ENCODE assay signal across 7 mouse cellular contexts in the genomic region with DNA sequence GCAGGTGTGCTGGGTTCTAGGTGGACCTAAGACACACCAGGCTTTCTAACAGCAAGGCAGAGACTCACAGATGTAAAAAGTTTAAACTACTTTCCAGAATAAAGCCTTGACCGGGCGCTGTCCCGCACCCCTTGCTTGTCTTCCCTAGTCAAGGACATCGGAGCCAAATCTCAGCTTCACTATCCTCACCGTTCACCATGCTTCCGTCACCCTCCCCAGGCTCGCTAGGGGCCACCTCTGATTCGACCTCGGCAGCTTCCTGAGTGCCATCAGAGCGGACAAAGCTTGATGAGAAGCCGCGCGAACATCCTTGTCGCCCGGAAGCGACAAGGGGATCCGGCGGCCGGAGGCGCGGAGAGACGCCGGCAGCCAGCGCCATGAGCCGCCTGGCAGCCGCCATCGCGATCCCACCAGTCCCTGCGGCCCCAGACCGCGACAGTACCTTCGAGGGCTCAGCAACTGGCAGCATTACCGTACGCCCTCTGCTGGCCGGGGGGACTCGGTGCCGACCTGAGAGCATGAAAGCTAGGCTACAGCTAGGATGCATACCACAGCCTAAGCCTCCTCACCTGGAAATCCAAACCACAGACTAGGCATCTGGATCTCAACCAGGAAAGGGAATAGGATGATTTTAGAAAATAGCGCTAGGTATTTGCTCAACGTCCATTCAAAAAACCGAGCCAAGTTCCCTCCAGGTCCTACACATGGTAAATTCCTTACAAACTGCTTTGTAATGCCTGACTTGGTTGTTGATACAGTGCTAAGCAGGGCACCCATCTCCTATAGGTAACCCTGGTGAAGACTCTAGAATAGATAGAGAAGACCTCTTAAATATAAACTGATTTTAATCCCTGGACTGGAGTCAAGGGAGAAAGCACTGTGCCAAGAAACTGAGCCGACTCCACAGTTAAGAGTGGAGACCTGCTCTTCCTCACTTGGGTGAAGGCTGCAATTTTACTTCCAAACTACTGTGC. TPM values are rescaled to one million over a fixed set of nuclear protein-coding genes. Genes with fewer than 3 reads are reported as not detected.
DNase-seq lines count a peak whose midpoint lies in the region; ATAC-seq and TF ChIP-seq lines count a peak whose summit lies in the region.

No protein-coding gene starts in this region.

- peak overlapping the region; percentile 72 for H3K4me2 ChIP-seq in intestine, postnatal 0 days (replicated peaks; ENCODE audit: low read depth)
- peak overlapping the region; percentile 85 for H3K4me2 ChIP-seq in midbrain, embryonic 12.5 days (replicated peaks)

- no peak overlapping the region; the same call in 1 of the 2 replicates for H3K27ac ChIP-seq in intestine, postnatal 0 days (ENCODE audit: low read depth, low read length)
- H3K27ac ChIP-seq in midbrain, embryonic 12.5 days (replicated peaks): no peak overlapping the region
- no peak overlapping the region for H3K27ac ChIP-seq in small intestine, adult 2 months (ENCODE audit: insufficient read depth, low read depth, low read length)

- peak overlapping the region; percentile 91 for H3K4me3 ChIP-seq in intestine, postnatal 0 days (ENCODE audit: low read depth, low read length)
- H3K4me3 ChIP-seq in midbrain, embryonic 12.5 days: peak overlapping the region; percentile 92
- peak overlapping the region; percentile 86 for H3K4me3 ChIP-seq in small intestine, adult 2 months (ENCODE audit: low read depth, low read length)

- peak; percentile 28; the same call in 1 of the 2 replicates for TF ChIP-seq POLR2A in small intestine, adult 2 months (IDR thresholded peaks at IDR 0.05; ENCODE audit: low read depth, low read length)

- no peaks in the 10 kb centered on the region for H3K9me3 ChIP-seq in intestine, postnatal 0 days (ENCODE audit: control insufficient read depth)
- H3K9me3 ChIP-seq in midbrain, embryonic 12.5 days: no peaks in the 10 kb centered on the region

- peak; percentile 89 for DNase-seq in adrenal gland, adult 8-10 months
- DNase-seq in embryo, embryonic 9.5 days (ENCODE audit: extremely low spot score): peak; percentile 91
- DNase-seq in gastrocnemius, postnatal 4 days (ENCODE audit: low spot score in 2 of 2): peak; percentile 85 to 90
- DNase-seq in left cerebral cortex, postnatal 4 days: peak; percentile 96

- TF ChIP-seq CTCF in intestine, postnatal 0 days (IDR thresholded peaks at IDR 0.05; ENCODE audit: low read depth): peak; percentile 98
- peak; percentile 93 for TF ChIP-seq CTCF in small intestine, adult 2 months (IDR thresholded peaks at IDR 0.05; ENCODE audit: extremely low read depth, insufficient read length, insufficient replicate concordance, low read depth, low read length)

- ATAC-seq in intestine, postnatal 0 days: peak; percentile 92
- peak; percentile 96 for ATAC-seq in midbrain, embryonic 12.5 days (ENCODE audit: low FRiP score, low read depth)

- H3K4me1 ChIP-seq in intestine, postnatal 0 days (replicated peaks; ENCODE audit: control insufficient read depth, insufficient read depth, low read length): peaks cover 4% of the 10 kb centered on the region
- peaks cover 8% of the 10 kb centered on the region for H3K4me1 ChIP-seq in midbrain, embryonic 12.5 days
- H3K4me1 ChIP-seq in small intestine, adult 2 months (ENCODE audit: control insufficient read depth, insufficient read depth, insufficient read length, low read length): no peaks in the 10 kb centered on the region; the same call in 1 of the 2 replicates

- no peaks in the 10 kb centered on the region for H3K27me3 ChIP-seq in intestine, postnatal 0 days (replicated peaks; ENCODE audit: control insufficient read depth, insufficient read depth, low read length)
- no peaks in the 10 kb centered on the region for H3K27me3 ChIP-seq in midbrain, embryonic 12.5 days
- H3K27me3 ChIP-seq in small intestine, adult 2 months (ENCODE audit: control insufficient read depth, insufficient read depth, low read length): no peaks in the 10 kb centered on the region

- peaks cover 33% of the 10 kb centered on the region for H3K36me3 ChIP-seq in intestine, postnatal 0 days (ENCODE audit: control insufficient read depth, insufficient read depth)
- peaks cover 87% of the 10 kb centered on the region for H3K36me3 ChIP-seq in midbrain, embryonic 12.5 days
- H3K36me3 ChIP-seq in small intestine, adult 2 months (ENCODE audit: control insufficient read depth, insufficient read depth, low read length): peaks cover 14% of the 10 kb centered on the region

- peak overlapping the region; percentile 87 for H3K9ac ChIP-seq in intestine, postnatal 0 days (ENCODE audit: low read depth, low read length)
- peak overlapping the region; percentile 83 for H3K9ac ChIP-seq in midbrain, embryonic 12.5 days (replicated peaks)

- intact Hi-C loops in left cerebral cortex, postnatal 4 days (cut with DNase I): loop anchor here (10.0 kb wide), 1 partner anchor 1036 kb away; no protein-coding TSS in a partner anchor

- 2% methylated on average over 41 of the region's 41 CpGs for WGBS in intestine, postnatal 0 days
- 3% methylated on average over 41 of the region's 41 CpGs for WGBS in midbrain, embryonic 12.5 days
- 2% methylated on average over 41 of the region's 41 CpGs for WGBS in small intestine, adult 2 months

RNA-seq across cellular contexts. Expression of a gene that starts 16.6 kb away (rescaled TPM):
- total RNA-seq in adrenal gland, adult 8-10 months (2022): 10 to 100 TPM; 57.6 to 64.3 (median 60.8) TPM
- total RNA-seq in gastrocnemius, postnatal 4 days (2021): 10 to 100 TPM; 63.1 to 72.3 TPM
- 21.6 and 23.3 TPM in 2 replicates for polyA plus RNA-seq in intestine, postnatal 0 days (2015; fragmentation: Nextera tagmentation; extraction: Ambion mirVana)
- 100 to 1,000 TPM; 103 to 118 TPM for total RNA-seq in left cerebral cortex, postnatal 4 days (2021)
- 208 and 215 TPM in 2 replicates for polyA plus RNA-seq in midbrain, embryonic 12.5 days (2016; fragmentation: Nextera tagmentation; extraction: Ambion mirVana)
- polyA plus RNA-seq in small intestine, adult 2 months (2012; rRNA removed): 5.0 and 11.3 TPM in 2 replicates

RNA-seq across cellular contexts. Expression of a gene that starts 16.7 kb away (rescaled TPM):
- total RNA-seq in adrenal gland, adult 8-10 months (2022): 100 to 1,000 TPM; 107 to 117 (median 114) TPM
- total RNA-seq in gastrocnemius, postnatal 4 days (2021): 10 to 100 TPM; 58.0 to 69.6 TPM
- 37.7 and 40.9 TPM in 2 replicates for polyA plus RNA-seq in intestine, postnatal 0 days (2015; fragmentation: Nextera tagmentation; extraction: Ambion mirVana)
- 100 to 1,000 TPM; 150 to 157 TPM for total RNA-seq in left cerebral cortex, postnatal 4 days (2021)
- 224 and 228 TPM in 2 replicates for polyA plus RNA-seq in midbrain, embryonic 12.5 days (2016; fragmentation: Nextera tagmentation; extraction: Ambion mirVana)
- polyA plus RNA-seq in small intestine, adult 2 months (2012; rRNA removed): 20.3 and 30.4 TPM in 2 replicates
